ENCODE assay signal across 8 mouse cellular contexts in the genomic region with DNA sequence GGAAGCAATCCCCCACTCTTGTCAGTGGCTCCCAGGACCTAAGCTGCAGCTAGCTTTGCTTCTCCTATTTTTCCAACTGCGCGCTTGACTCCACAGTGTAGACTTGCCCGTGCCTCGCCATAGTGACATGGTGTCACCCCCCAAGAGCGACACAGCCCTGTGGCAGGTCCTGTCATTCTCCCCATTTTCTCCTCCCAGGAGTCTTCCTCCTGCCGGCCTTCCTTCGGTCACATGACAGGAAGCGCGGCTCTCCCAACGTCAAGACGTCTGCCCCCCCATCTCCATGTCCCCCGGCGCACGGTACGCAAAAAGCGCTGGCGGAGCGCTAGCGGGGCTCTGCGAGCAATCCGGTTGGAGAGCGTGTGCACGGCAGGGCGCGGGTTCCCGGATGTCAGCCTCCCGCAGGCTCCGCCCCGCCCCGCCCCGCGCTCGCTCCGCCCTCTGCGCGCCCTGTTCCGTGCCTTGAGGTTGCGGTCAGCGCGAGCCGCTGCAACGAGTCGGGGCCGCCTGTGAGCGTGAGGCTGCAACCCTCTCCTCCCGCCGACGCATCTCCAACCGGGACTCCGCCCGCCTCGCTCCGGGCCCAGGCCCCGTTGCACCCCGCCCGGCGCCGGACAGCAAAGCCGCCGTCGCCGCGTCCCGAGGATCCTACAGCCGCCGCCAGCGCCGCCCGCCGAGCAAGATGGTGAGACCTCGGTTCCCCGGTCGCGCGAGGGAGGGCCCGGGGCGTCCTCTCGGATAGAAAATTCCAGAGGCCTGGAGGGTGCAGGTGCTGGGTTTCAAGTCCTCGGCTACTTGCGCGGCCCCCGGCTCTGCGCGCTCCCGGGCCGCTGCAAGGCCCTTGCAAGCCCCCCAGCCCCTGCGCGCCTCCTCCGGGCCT. TPM values are rescaled to one million over a fixed set of nuclear protein-coding genes. Genes with fewer than 3 reads are reported as not detected.
DNase-seq lines count a peak whose midpoint lies in the region; ATAC-seq and TF ChIP-seq lines count a peak whose summit lies in the region.

A gene (plus strand): TSS at position 406 of the 880 bp plus-strand sequence.

- peak; percentile 93 for DNase-seq in c-Kit-positive CD71-positive TER-119-positive erythroid progenitor cells, embryonic 14.5 days (ENCODE audit: low spot score)
- peak; percentile 97 for DNase-seq in heart, postnatal 0 days (ENCODE audit: low spot score)
- peak; percentile 97 to 98 for DNase-seq in kidney, postnatal 4 days

- ATAC-seq in forebrain, embryonic 12.5 days (ENCODE audit: low FRiP score): peak; percentile 98
- peak; percentile 99 for ATAC-seq in heart, postnatal 0 days (ENCODE audit: insufficient read depth, low read depth)
- ATAC-seq in liver, embryonic 16.5 days (ENCODE audit: low read depth): peak; percentile 98
- ATAC-seq in neural tube, embryonic 13.5 days (ENCODE audit: low read depth): peak; percentile 99

- peak within 1 kb of the TSS; percentile 72 for H3K4me2 ChIP-seq in forebrain, embryonic 12.5 days
- H3K4me2 ChIP-seq in heart, postnatal 0 days (ENCODE audit: low read depth, low read length): peak within 1 kb of the TSS; percentile 83
- peak within 1 kb of the TSS; percentile 97 for H3K4me2 ChIP-seq in liver, embryonic 16.5 days (ENCODE audit: low read depth, low read length)
- peak within 1 kb of the TSS; percentile 74 for H3K4me2 ChIP-seq in neural tube, embryonic 13.5 days

- no peaks in the 10 kb centered on the region for H3K9me3 ChIP-seq in E14TG2a.4 (ENCODE audit: low read length)
- no peaks in the 10 kb centered on the region for H3K9me3 ChIP-seq in forebrain, embryonic 12.5 days
- no peaks in the 10 kb centered on the region for H3K9me3 ChIP-seq in heart, postnatal 0 days (replicated peaks; ENCODE audit: control insufficient read depth, low read length)
- H3K9me3 ChIP-seq in liver, embryonic 16.5 days (replicated peaks; ENCODE audit: control insufficient read depth, low read length): no peaks in the 10 kb centered on the region
- H3K9me3 ChIP-seq in neural tube, embryonic 13.5 days: no peaks in the 10 kb centered on the region

- under 1% methylated on average over 82 of the region's 89 CpGs for WGBS in forebrain, embryonic 12.5 days
- WGBS in heart, postnatal 0 days: under 1% methylated on average over 71 of the region's 89 CpGs
- under 1% methylated on average over 81 of the region's 89 CpGs for WGBS in liver, embryonic 16.5 days (ENCODE audit: insufficient replicate concordance)
- WGBS in neural tube, embryonic 13.5 days: under 1% methylated on average over 79 of the region's 89 CpGs

- no peaks in the 10 kb centered on the region for H3K27me3 ChIP-seq in E14TG2a.4 (ENCODE audit: insufficient read depth, low read length)
- peaks cover 3% of the 10 kb centered on the region; the same call in 1 of the 2 replicates for H3K27me3 ChIP-seq in forebrain, embryonic 12.5 days
- H3K27me3 ChIP-seq in heart, postnatal 0 days (ENCODE audit: control insufficient read depth, insufficient read depth, low read length): no peaks in the 10 kb centered on the region
- H3K27me3 ChIP-seq in liver, embryonic 16.5 days (ENCODE audit: control insufficient read depth, insufficient read depth, low read depth, low read length): no peaks in the 10 kb centered on the region
- no peaks in the 10 kb centered on the region for H3K27me3 ChIP-seq in neural tube, embryonic 13.5 days
- no peaks in the 10 kb centered on the region for H3K27me3 ChIP-seq in testis, adult 2 months (ENCODE audit: control insufficient read depth, insufficient read depth, low read length)

- no peaks in the 10 kb centered on the region for H3K36me3 ChIP-seq in E14TG2a.4 (ENCODE audit: insufficient read depth, low read length)
- H3K36me3 ChIP-seq in forebrain, embryonic 12.5 days (replicated peaks): no peaks in the 10 kb centered on the region
- no peaks in the 10 kb centered on the region for H3K36me3 ChIP-seq in heart, postnatal 0 days (replicated peaks; ENCODE audit: control insufficient read depth, insufficient read depth, low read length)
- H3K36me3 ChIP-seq in liver, embryonic 16.5 days (ENCODE audit: control insufficient read depth, insufficient read depth): no peaks in the 10 kb centered on the region
- H3K36me3 ChIP-seq in neural tube, embryonic 13.5 days: no peaks in the 10 kb centered on the region
- H3K36me3 ChIP-seq in testis, adult 2 months (ENCODE audit: control insufficient read depth, insufficient read depth, low read length): no peaks in the 10 kb centered on the region

- H3K9ac ChIP-seq in forebrain, embryonic 12.5 days: peak within 1 kb of the TSS; percentile 97
- peak within 1 kb of the TSS; percentile 98 for H3K9ac ChIP-seq in heart, postnatal 0 days (replicated peaks; ENCODE audit: low read depth, low read length)
- H3K9ac ChIP-seq in liver, embryonic 16.5 days (ENCODE audit: low read depth, low read length): peak within 1 kb of the TSS; percentile 92
- peak within 1 kb of the TSS; percentile 99 for H3K9ac ChIP-seq in neural tube, embryonic 13.5 days

- peaks cover 37% of the 10 kb centered on the region for H3K4me1 ChIP-seq in E14TG2a.4 (replicated peaks; ENCODE audit: low read depth, low read length)
- peaks cover 23% of the 10 kb centered on the region for H3K4me1 ChIP-seq in forebrain, embryonic 12.5 days
- peaks cover 17% of the 10 kb centered on the region; the same call in 1 of the 2 replicates for H3K4me1 ChIP-seq in heart, postnatal 0 days (ENCODE audit: control insufficient read depth, insufficient read depth)
- peaks cover 10% of the 10 kb centered on the region for H3K4me1 ChIP-seq in liver, embryonic 16.5 days (ENCODE audit: control insufficient read depth, low read depth, low read length)
- H3K4me1 ChIP-seq in neural tube, embryonic 13.5 days (replicated peaks): peaks cover 40% of the 10 kb centered on the region
- peaks cover 3% of the 10 kb centered on the region for H3K4me1 ChIP-seq in testis, adult 2 months (ENCODE audit: control insufficient read depth, insufficient read depth, low read length)

- peak; percentile 64 for TF ChIP-seq POLR2A in testis, adult 2 months (IDR thresholded peaks at IDR 0.05; ENCODE audit: control insufficient read depth, low read depth, low read length)

- H3K27ac ChIP-seq in forebrain, embryonic 12.5 days: peak within 1 kb of the TSS; percentile 95
- H3K27ac ChIP-seq in heart, postnatal 0 days (ENCODE audit: low read depth): peak within 1 kb of the TSS; percentile 96
- H3K27ac ChIP-seq in liver, embryonic 16.5 days (ENCODE audit: low read length): peak within 1 kb of the TSS; percentile 91
- peak within 1 kb of the TSS; percentile 97 for H3K27ac ChIP-seq in neural tube, embryonic 13.5 days (replicated peaks)
- H3K27ac ChIP-seq in testis, adult 2 months (ENCODE audit: control insufficient read depth, insufficient read depth, low read depth, low read length): peak within 1 kb of the TSS; percentile 72

- no peak for TF ChIP-seq CTCF in E14TG2a.4 (conservative IDR thresholded peaks at IDR 0.05; ENCODE audit: low read length)
- TF ChIP-seq CTCF in heart, postnatal 0 days (IDR thresholded peaks at IDR 0.05; ENCODE audit: low read depth): no peak
- TF ChIP-seq CTCF in testis, adult 2 months (IDR thresholded peaks at IDR 0.05; ENCODE audit: control insufficient read depth, insufficient read depth, insufficient replicate concordance, low read depth, low read length): no peak

- peak within 1 kb of the TSS; percentile 96 for H3K4me3 ChIP-seq in E14TG2a.4 (replicated peaks; ENCODE audit: low read length)
- H3K4me3 ChIP-seq in forebrain, embryonic 12.5 days (replicated peaks): peak within 1 kb of the TSS; percentile 89
- H3K4me3 ChIP-seq in heart, postnatal 0 days (ENCODE audit: low read depth, low read length): peak within 1 kb of the TSS; percentile 96
- peak within 1 kb of the TSS; percentile 93 for H3K4me3 ChIP-seq in liver, embryonic 16.5 days (ENCODE audit: low read depth, low read length)
- H3K4me3 ChIP-seq in neural tube, embryonic 13.5 days: peak within 1 kb of the TSS; percentile 94
- H3K4me3 ChIP-seq in testis, adult 2 months (ENCODE audit: control insufficient read depth, low read depth, low read length): peak within 1 kb of the TSS; percentile 89

- peak; percentile 67; the same call in 1 of the 2 replicates for TF ChIP-seq EP300 in heart, postnatal 0 days (IDR thresholded peaks at IDR 0.05; ENCODE audit: low read depth)

RNA-seq across cellular contexts. Expression of the gene that starts here (rescaled TPM):
- 113 and 117 TPM in 2 replicates for polyA plus RNA-seq in forebrain, embryonic 12.5 days (2016; fragmentation: Nextera tagmentation; extraction: Ambion mirVana)
- 30.7 and 37.2 TPM in 2 replicates for total RNA-seq in heart, postnatal 0 days (2014; rRNA removed; ENCODE audit: low replicate concordance)
- 73.4 and 78.5 TPM in 2 replicates for polyA plus RNA-seq in heart, postnatal 0 days (2015; fragmentation: Nextera tagmentation; extraction: Ambion mirVana)
- polyA plus RNA-seq in liver, embryonic 16.5 days (2015; fragmentation: Nextera tagmentation; extraction: Ambion mirVana): 25.0 and 26.6 TPM in 2 replicates
- 188 and 202 TPM in 2 replicates for polyA plus RNA-seq in neural tube, embryonic 13.5 days (2015; fragmentation: Nextera tagmentation; extraction: Ambion mirVana)
- polyA plus RNA-seq in testis, adult 2 months (2012; rRNA removed): 6.2 and 7.6 TPM in 2 replicates

Comparison
In these comparisons a context has a peak if more than half of its experiments do, and no peak if none do; other contexts are left out.
1. Peak in every context shown above with its lines: DNase-seq, ATAC-seq, H3K4me3 ChIP-seq and H3K27ac ChIP-seq.